Mouse (Mus musculus) intestine, embryonic 14.5 days (tissue): ENCODE data around the gene H3f3b. TPM values are rescaled to one million over a fixed set of nuclear protein-coding genes. Genes with fewer than 3 reads are reported as not detected.

Experiments
- polyA plus RNA-seq: library from polyadenylated mRNA; unstranded; fragments of >200 nt; fragmentation: Nextera tagmentation; extraction: Ambion mirVana; gene quantifications from 2 replicates; pipeline ENCODE4 v1.2.1, GENCODE M21; 2014

H3f3b gene
- polyA plus RNA-seq, 1 experiment from 2014 or later, result 1,654 TPM

Other genes starting within 250 kb of the H3f3b start
- 14.9 and 15.3 TPM in 2 replicates for gene Caskin2, start 214.3 kb downstream of the H3f3b start, polyA plus RNA-seq
- 29.5 and 30.7 TPM in 2 replicates for gene Tsen54, start 213.2 kb downstream of the H3f3b start, polyA plus RNA-seq
- 46.3 and 59.2 TPM in 2 replicates for gene Llgl2, start 203.9 kb downstream of the H3f3b start, polyA plus RNA-seq
- gene Myo15b, start 169.6 kb downstream of the H3f3b start, polyA plus RNA-seq, result 32.9 and 44.8 TPM in 2 replicates
- gene Smim5, start 128.0 kb downstream of the H3f3b start, polyA plus RNA-seq, result 1.1 and 2.5 TPM in 2 replicates
- gene Smim6, start 115.9 kb downstream of the H3f3b start, polyA plus RNA-seq, result 16.9 and 24.5 TPM in 2 replicates
- gene Sap30bp, start 94.7 kb downstream of the H3f3b start, polyA plus RNA-seq, result 37.3 and 38.6 TPM in 2 replicates
- gene Recql5, start 94.5 kb downstream of the H3f3b start, polyA plus RNA-seq, result 18.5 and 20.7 TPM in 2 replicates
- 4.8 and 5.5 TPM in 2 replicates for gene Itgb4, start 53.3 kb downstream of the H3f3b start, polyA plus RNA-seq
- gene Galk1, start 15.2 kb downstream of the H3f3b start, polyA plus RNA-seq, result 235 and 236 TPM in 2 replicates
- 29.8 and 34.5 TPM in 2 replicates for gene Unk, start 2.4 kb upstream of the H3f3b start, polyA plus RNA-seq
- gene Unc13d, start 50.0 kb upstream of the H3f3b start, polyA plus RNA-seq, result 2.6 and 3.5 TPM in 2 replicates
- 78.0 and 85.0 TPM in 2 replicates for gene Wbp2, start 59.0 kb upstream of the H3f3b start, polyA plus RNA-seq
- 10.8 and 13.1 TPM in 2 replicates for gene Trim47, start 99.2 kb upstream of the H3f3b start, polyA plus RNA-seq
- 5.3 and 5.5 TPM in 2 replicates for gene Trim65, start 103.2 kb upstream of the H3f3b start, polyA plus RNA-seq
- gene Mrpl38, start 110.9 kb upstream of the H3f3b start, polyA plus RNA-seq, result 111 and 113 TPM in 2 replicates
- gene Fbf1, start 140.2 kb upstream of the H3f3b start, polyA plus RNA-seq, result 22.8 and 23.3 TPM in 2 replicates
- gene Ten1, start 170.9 kb upstream of the H3f3b start, polyA plus RNA-seq, result 88.8 and 93.2 TPM in 2 replicates
- 33.3 and 35.1 TPM in 2 replicates for gene Acox1, start 171.1 kb upstream of the H3f3b start, polyA plus RNA-seq
- gene Evpl, start 210.1 kb upstream of the H3f3b start, polyA plus RNA-seq, result 3.2 and 3.7 TPM in 2 replicates
- 78.1 and 83.2 TPM in 2 replicates for gene Srp68, start 246.3 kb upstream of the H3f3b start, polyA plus RNA-seq